Mouse (Mus musculus): ENCODE data around the gene Camk2d. TPM values are rescaled to one million over a fixed set of nuclear protein-coding genes. Genes with fewer than 3 reads are reported as not detected.

Camk2d gene
- total RNA-seq, 1 experiment: 12.4 TPM

DNA sequence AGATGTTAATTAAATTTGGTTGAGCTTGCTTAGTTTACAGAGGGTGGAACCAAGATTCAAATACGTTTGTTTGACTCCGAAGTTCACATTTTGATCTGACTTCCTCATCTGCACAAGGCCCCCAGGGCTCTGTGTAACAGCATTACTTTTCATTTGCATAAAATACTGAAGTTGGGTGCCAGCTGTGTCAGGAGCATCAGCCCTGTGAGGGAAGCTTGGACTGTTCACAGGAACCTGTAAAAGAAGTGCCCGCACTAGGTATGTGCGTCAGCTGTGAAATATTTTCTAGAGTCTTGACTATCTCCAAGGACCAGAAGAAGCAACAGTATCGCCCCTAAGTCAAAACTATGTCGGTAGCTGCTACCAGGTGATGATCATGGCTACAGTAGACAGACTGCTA, 100.5 kb downstream of the Camk2d start:
- no peaks in the 10 kb centered on the region for H3K4me1 ChIP-seq (ENCODE audit: control insufficient read depth in 2 of 2, insufficient read depth in 2 of 2, low read length in 2 of 2, poor library complexity in 1 of 2)

DNA sequence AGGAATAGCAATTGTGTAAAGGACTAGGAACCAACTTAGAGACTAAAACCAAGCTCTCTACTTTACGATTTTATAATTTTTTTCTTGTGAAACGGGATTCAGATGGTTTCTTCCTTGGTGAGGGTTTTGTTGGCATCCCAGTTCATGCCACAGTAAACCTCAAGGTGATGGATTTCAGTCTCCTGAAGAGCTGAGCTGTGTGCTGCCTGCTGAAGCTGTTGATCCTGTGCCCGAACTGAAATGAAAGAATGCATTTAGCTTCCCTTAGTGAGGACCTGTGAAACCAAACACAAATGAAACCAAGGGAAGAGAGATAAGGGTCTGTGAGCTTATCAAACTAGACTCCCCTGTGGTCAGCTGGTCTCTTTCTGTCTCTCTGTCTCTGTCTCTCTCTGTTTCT, 103.6 kb downstream of the Camk2d start:
- H3K9ac ChIP-seq (ENCODE audit: insufficient read depth, low read depth, low read length, poor library complexity, severe bottlenecking): no peak overlapping the region
- no peak for TF ChIP-seq ZNF384 (IDR thresholded peaks at IDR 0.05; ENCODE audit: low read depth, low read length)
- no peak overlapping the region for H3K27ac ChIP-seq (ENCODE audit: insufficient read depth, low read depth, low read length, poor library complexity, severe bottlenecking)
- no peaks in the 10 kb centered on the region for H3K9me3 ChIP-seq (ENCODE audit: control insufficient read depth, insufficient read depth, low read depth, low read length)
- DNase-seq (ENCODE audit: low read depth, low spot score): no peak
- H3K4me3 ChIP-seq (ENCODE audit: insufficient read depth in 1 of 2, low read depth in 1 of 2, low read length in 2 of 2, poor library complexity in 1 of 2, severe bottlenecking in 1 of 2): no peak overlapping the region
- in situ Hi-C loops (cut with MboI; ENCODE audit: low sequenced_read_pairs in 2 of 2, unreplicated experiment in 2 of 2): no loop called here
- H3K36me3 ChIP-seq (ENCODE audit: control insufficient read depth, insufficient read depth, low read length, poor library complexity, severe bottlenecking): no peaks in the 10 kb centered on the region
- no peaks in the 10 kb centered on the region for H3K4me1 ChIP-seq (ENCODE audit: control insufficient read depth in 2 of 2, insufficient read depth in 2 of 2, low read length in 2 of 2, poor library complexity in 1 of 2)

More for the DNA sequence above, 100.5 kb downstream of the Camk2d start:
- H3K4me3 ChIP-seq (ENCODE audit: insufficient read depth in 1 of 2, low read depth in 1 of 2, low read length in 2 of 2, poor library complexity in 1 of 2, severe bottlenecking in 1 of 2): no peak overlapping the region
- no peak overlapping the region for H3K27ac ChIP-seq (ENCODE audit: insufficient read depth, low read depth, low read length, poor library complexity, severe bottlenecking)
- no peak overlapping the region for H3K9ac ChIP-seq (ENCODE audit: insufficient read depth, low read depth, low read length, poor library complexity, severe bottlenecking)
- H3K36me3 ChIP-seq (ENCODE audit: control insufficient read depth, insufficient read depth, low read length, poor library complexity, severe bottlenecking): no peaks in the 10 kb centered on the region
- in situ Hi-C loops (cut with MboI; ENCODE audit: low sequenced_read_pairs in 2 of 2, unreplicated experiment in 2 of 2): no loop called here
- no peak for TF ChIP-seq ZC3H11A (IDR thresholded peaks at IDR 0.05; ENCODE audit: borderline replicate concordance, low read depth, low read length)
- TF ChIP-seq CHD2 (IDR thresholded peaks at IDR 0.05; ENCODE audit: low read depth, low read length): no peak
- no peak for TF ChIP-seq MAFK (IDR thresholded peaks at IDR 0.05; ENCODE audit: insufficient read depth, low read depth, low read length)
- TF ChIP-seq ZNF384 (IDR thresholded peaks at IDR 0.05; ENCODE audit: low read depth, low read length): no peak
- TF ChIP-seq HCFC1 (IDR thresholded peaks at IDR 0.05; ENCODE audit: borderline replicate concordance, insufficient read depth, low read length): no peak
- no peak for DNase-seq (ENCODE audit: low read depth, low spot score)
- H3K9me3 ChIP-seq (ENCODE audit: control insufficient read depth, insufficient read depth, low read depth, low read length): no peaks in the 10 kb centered on the region

DNA sequence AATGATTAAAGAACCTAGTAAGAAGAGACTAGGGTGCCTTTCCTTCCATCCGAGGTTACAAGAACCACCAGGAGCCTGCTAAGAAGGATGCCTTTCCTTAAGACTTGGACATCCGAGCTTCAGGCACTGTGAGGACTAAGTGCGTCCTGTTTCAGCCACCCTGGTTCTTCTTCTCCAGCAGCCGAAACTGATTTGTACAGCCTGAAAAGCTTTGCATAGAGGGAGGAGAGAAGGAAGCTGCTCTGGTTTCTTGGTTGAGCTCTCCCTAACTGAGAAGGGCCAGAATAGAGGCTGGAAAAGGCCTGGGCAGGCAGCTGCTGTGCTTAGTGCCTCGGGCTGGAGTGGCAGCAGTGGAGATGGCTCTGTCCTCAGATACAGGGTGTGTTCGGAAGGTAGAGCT, 105.0 kb downstream of the Camk2d start:
- no peak overlapping the region for H3K9ac ChIP-seq (ENCODE audit: insufficient read depth, low read depth, low read length, poor library complexity, severe bottlenecking)
- no peak overlapping the region for H3K27ac ChIP-seq (ENCODE audit: insufficient read depth, low read depth, low read length, poor library complexity, severe bottlenecking)
- H3K9me3 ChIP-seq (ENCODE audit: control insufficient read depth, insufficient read depth, low read depth, low read length): no peaks in the 10 kb centered on the region
- H3K4me1 ChIP-seq (ENCODE audit: control insufficient read depth in 2 of 2, insufficient read depth in 2 of 2, low read length in 2 of 2, poor library complexity in 1 of 2): no peaks in the 10 kb centered on the region
- TF ChIP-seq HCFC1 (IDR thresholded peaks at IDR 0.05; ENCODE audit: borderline replicate concordance, insufficient read depth, low read length) (no peak), CHD2 (IDR thresholded peaks at IDR 0.05; ENCODE audit: low read depth, low read length) (no peak), ZC3H11A (IDR thresholded peaks at IDR 0.05; ENCODE audit: borderline replicate concordance, low read depth, low read length) (no peak), ZNF384 (IDR thresholded peaks at IDR 0.05; ENCODE audit: low read depth, low read length) (no peak), MAFK (IDR thresholded peaks at IDR 0.05; ENCODE audit: insufficient read depth, low read depth, low read length) (no peak)
- no peak for DNase-seq (ENCODE audit: low read depth, low spot score)
- H3K36me3 ChIP-seq (ENCODE audit: control insufficient read depth, insufficient read depth, low read length, poor library complexity, severe bottlenecking): no peaks in the 10 kb centered on the region
- H3K4me3 ChIP-seq (ENCODE audit: insufficient read depth in 1 of 2, low read depth in 1 of 2, low read length in 2 of 2, poor library complexity in 1 of 2, severe bottlenecking in 1 of 2): no peak overlapping the region
- in situ Hi-C loops (cut with MboI; ENCODE audit: low sequenced_read_pairs in 2 of 2, unreplicated experiment in 2 of 2): no loop called here

DNA sequence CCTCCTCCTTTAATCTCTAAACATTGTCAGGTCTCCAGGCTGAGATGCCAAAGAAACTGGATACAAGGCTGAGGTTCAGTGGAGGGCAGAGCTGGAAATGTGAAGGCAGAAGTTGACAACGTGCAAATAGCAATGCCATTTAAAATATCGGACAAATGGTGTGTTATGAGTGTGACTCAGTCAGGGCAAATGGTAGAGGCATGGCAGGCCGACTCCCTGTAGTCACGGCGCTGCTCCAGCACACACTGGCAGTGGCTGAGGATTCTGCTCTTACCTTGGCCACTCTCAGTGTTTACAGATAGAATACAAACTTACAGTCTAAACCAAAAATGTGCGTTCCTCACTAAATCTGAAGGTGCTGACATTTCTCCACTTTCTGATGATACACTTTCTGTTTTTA, 105.5 kb downstream of the Camk2d start:
- in situ Hi-C loops (cut with MboI; ENCODE audit: low sequenced_read_pairs in 2 of 2, unreplicated experiment in 2 of 2): no loop called here
- H3K9ac ChIP-seq (ENCODE audit: insufficient read depth, low read depth, low read length, poor library complexity, severe bottlenecking): no peak overlapping the region

DNA sequence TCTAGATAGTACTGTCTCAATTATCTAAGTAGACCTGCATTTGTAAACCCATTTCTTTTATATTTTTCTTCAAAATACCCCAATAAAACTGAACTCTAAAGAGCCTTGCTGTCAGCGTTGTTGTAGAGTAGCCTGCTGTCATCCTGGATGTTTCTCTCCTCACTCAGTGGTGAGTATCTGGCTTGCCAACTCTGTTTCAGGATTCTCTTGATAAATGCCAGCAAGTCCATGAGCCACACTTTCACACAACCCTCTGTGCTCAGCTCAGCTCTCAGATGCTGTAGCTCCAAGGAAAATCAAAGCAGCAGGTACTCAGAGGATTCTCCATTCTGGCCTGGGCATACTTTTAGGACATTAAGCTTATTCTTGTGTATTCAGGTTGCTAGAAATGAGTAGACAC, 109.4 kb downstream of the Camk2d start:
- in situ Hi-C loops (cut with MboI; ENCODE audit: low sequenced_read_pairs in 2 of 2, unreplicated experiment in 2 of 2): no loop called here
- no peaks in the 10 kb centered on the region for H3K9me3 ChIP-seq (ENCODE audit: control insufficient read depth, insufficient read depth, low read depth, low read length)

More for the DNA sequence above, 105.5 kb downstream of the Camk2d start:
- H3K36me3 ChIP-seq (ENCODE audit: control insufficient read depth, insufficient read depth, low read length, poor library complexity, severe bottlenecking): no peaks in the 10 kb centered on the region
- TF ChIP-seq HCFC1 (IDR thresholded peaks at IDR 0.05; ENCODE audit: borderline replicate concordance, insufficient read depth, low read length): no peak
- TF ChIP-seq CHD2 (IDR thresholded peaks at IDR 0.05; ENCODE audit: low read depth, low read length): no peak
- no peak for TF ChIP-seq ZC3H11A (IDR thresholded peaks at IDR 0.05; ENCODE audit: borderline replicate concordance, low read depth, low read length)
- no peak for TF ChIP-seq MAFK (IDR thresholded peaks at IDR 0.05; ENCODE audit: insufficient read depth, low read depth, low read length)
- TF ChIP-seq ZNF384 (IDR thresholded peaks at IDR 0.05; ENCODE audit: low read depth, low read length): no peak
- no peak for DNase-seq (ENCODE audit: low read depth, low spot score)
- H3K4me1 ChIP-seq (ENCODE audit: control insufficient read depth in 2 of 2, insufficient read depth in 2 of 2, low read length in 2 of 2, poor library complexity in 1 of 2): no peaks in the 10 kb centered on the region
- no peak overlapping the region for H3K27ac ChIP-seq (ENCODE audit: insufficient read depth, low read depth, low read length, poor library complexity, severe bottlenecking)
- H3K4me3 ChIP-seq (ENCODE audit: insufficient read depth in 1 of 2, low read depth in 1 of 2, low read length in 2 of 2, poor library complexity in 1 of 2, severe bottlenecking in 1 of 2): no peak overlapping the region
- no peaks in the 10 kb centered on the region for H3K9me3 ChIP-seq (ENCODE audit: control insufficient read depth, insufficient read depth, low read depth, low read length)

More for the DNA sequence above, 109.4 kb downstream of the Camk2d start:
- TF ChIP-seq HCFC1 (IDR thresholded peaks at IDR 0.05; ENCODE audit: borderline replicate concordance, insufficient read depth, low read length) (no peak), MAFK (IDR thresholded peaks at IDR 0.05; ENCODE audit: insufficient read depth, low read depth, low read length) (no peak), ZC3H11A (IDR thresholded peaks at IDR 0.05; ENCODE audit: borderline replicate concordance, low read depth, low read length) (no peak), CHD2 (IDR thresholded peaks at IDR 0.05; ENCODE audit: low read depth, low read length) (no peak), ZNF384 (IDR thresholded peaks at IDR 0.05; ENCODE audit: low read depth, low read length) (no peak)
- H3K27ac ChIP-seq (ENCODE audit: insufficient read depth, low read depth, low read length, poor library complexity, severe bottlenecking): no peak overlapping the region
- no peak overlapping the region for H3K4me3 ChIP-seq (ENCODE audit: insufficient read depth in 1 of 2, low read depth in 1 of 2, low read length in 2 of 2, poor library complexity in 1 of 2, severe bottlenecking in 1 of 2)
- no peaks in the 10 kb centered on the region for H3K4me1 ChIP-seq (ENCODE audit: control insufficient read depth in 2 of 2, insufficient read depth in 2 of 2, low read length in 2 of 2, poor library complexity in 1 of 2)
- no peak for DNase-seq (ENCODE audit: low read depth, low spot score)
- no peaks in the 10 kb centered on the region for H3K36me3 ChIP-seq (ENCODE audit: control insufficient read depth, insufficient read depth, low read length, poor library complexity, severe bottlenecking)
- H3K9ac ChIP-seq (ENCODE audit: insufficient read depth, low read depth, low read length, poor library complexity, severe bottlenecking): no peak overlapping the region
